Mouse (Mus musculus) liver, embryonic 13.5 days (tissue): ENCODE results near the gene Olfr1251. TPM values are rescaled to one million over a fixed set of nuclear protein-coding genes. Genes with fewer than 3 reads are reported as not detected.
"Not testable (repeated sequence)": the region's sequence is repeated elsewhere in the genome, so short reads cannot be mapped to it uniquely, and the experiment has no call there.

ENCODE experiments used
- ATAC-seq: fragments of 200-750 bp; cut with Nextera tagmentation; 2 replicates; pipeline ENCODE4 v1.8.0; 2017; ENCODE audit warnings: low read depth, mild to moderate bottlenecking, moderate number of reproducible peaks, moderate library complexity
- DNase-seq: peaks from one replicate; pipeline ENCODE4 v3.0.0; 2022
- H3K27ac ChIP-seq: fragments of 300-500 bp; sonication (generic); 2 replicates; pipeline ENCODE4 v1.5.1; 2015; ENCODE audit warnings: moderate library complexity, mild to moderate bottlenecking, inconsistent platforms
- H3K27me3 ChIP-seq: fragments of 300-500 bp; sonication (generic); 2 replicates; pipeline ENCODE4 v1.6.1; 2015; ENCODE audit warnings: mild to moderate bottlenecking, inconsistent platforms
- H3K36me3 ChIP-seq: fragments of 300-500 bp; sonication (generic); 2 replicates; pipeline ENCODE4 v1.6.1; 2015; ENCODE audit warnings: mild to moderate bottlenecking, inconsistent platforms
- H3K4me1 ChIP-seq: fragments of 300-500 bp; sonication (generic); replicated peaks from 2 replicates; pipeline ENCODE4 v1.6.1; 2015; ENCODE audit warnings: inconsistent platforms
- H3K4me2 ChIP-seq: fragments of 300-500 bp; sonication (generic); 2 replicates; pipeline ENCODE4 v1.6.1; 2015; ENCODE audit warnings: inconsistent platforms, mild to moderate bottlenecking, moderate library complexity
- H3K4me3 ChIP-seq: fragments of 300-500 bp; sonication (generic); replicated peaks from 2 replicates; pipeline ENCODE4 v1.5.1; 2015; ENCODE audit warnings: mild to moderate bottlenecking, inconsistent platforms
- H3K9ac ChIP-seq: fragments of 300-500 bp; sonication (generic); 2 replicates; pipeline ENCODE4 v1.6.1; 2015; ENCODE audit warnings: mild to moderate bottlenecking, inconsistent platforms
- H3K9me3 ChIP-seq: fragments of 300-500 bp; sonication (generic); replicated peaks from 2 replicates; pipeline ENCODE4 v1.6.1; 2016; ENCODE audit warnings: inconsistent platforms
- WGBS: fragments of 180-500 bp; shearing (Covaris S2); methylation state at CpG from one replicate; pipeline ENCODE4 v1.1.7; 2015; ENCODE audit not compliant: insufficient replicate concordance; 5-methylcytosine and 5-hydroxymethylcytosine counted together
- polyA plus RNA-seq: library from polyadenylated mRNA; unstranded; fragments of >200 nt; fragmentation: Nextera tagmentation; extraction: Ambion mirVana; gene quantifications from 2 replicates; pipeline ENCODE4 v1.2.1, GENCODE M21; 2015

The Olfr1251 gene
- polyA plus RNA-seq = not detected in 2 replicates

DNA sequence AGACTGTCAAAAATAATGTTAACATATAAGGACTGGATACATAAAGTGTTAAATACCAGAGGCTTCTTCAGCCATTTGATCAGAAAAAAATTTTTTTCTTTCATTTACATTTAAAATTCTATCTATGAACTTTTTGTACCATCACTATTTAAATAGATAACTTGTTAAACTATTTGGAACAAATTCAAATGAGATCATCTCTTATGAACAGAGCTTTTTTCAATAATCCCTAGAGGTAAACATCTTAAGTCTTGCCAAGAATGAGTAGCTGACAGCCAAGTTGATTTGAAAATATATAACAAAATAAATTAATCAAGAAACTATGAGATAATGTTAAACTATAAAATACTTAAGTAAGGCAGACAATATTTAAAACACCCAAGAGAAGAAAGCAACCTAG, at the start of gene Olfr1251:
Gene Olfr1251, minus strand, starts transcription at position 101 of the 400 bp plus-strand sequence.
- no peak within 1 kb of the TSS for H3K27ac ChIP-seq
- no peaks in the 10 kb centered on the region for H3K9me3 ChIP-seq
- no peak within 1 kb of the TSS for H3K4me2 ChIP-seq
- no peak for DNase-seq
- no peaks in the 10 kb centered on the region for H3K36me3 ChIP-seq
- H3K4me3 ChIP-seq = no peak within 1 kb of the TSS
- H3K4me1 ChIP-seq = no peaks in the 10 kb centered on the region
- no peak for ATAC-seq
- H3K9ac ChIP-seq = no peak within 1 kb of the TSS
- no peaks in the 10 kb centered on the region for H3K27me3 ChIP-seq

DNA sequence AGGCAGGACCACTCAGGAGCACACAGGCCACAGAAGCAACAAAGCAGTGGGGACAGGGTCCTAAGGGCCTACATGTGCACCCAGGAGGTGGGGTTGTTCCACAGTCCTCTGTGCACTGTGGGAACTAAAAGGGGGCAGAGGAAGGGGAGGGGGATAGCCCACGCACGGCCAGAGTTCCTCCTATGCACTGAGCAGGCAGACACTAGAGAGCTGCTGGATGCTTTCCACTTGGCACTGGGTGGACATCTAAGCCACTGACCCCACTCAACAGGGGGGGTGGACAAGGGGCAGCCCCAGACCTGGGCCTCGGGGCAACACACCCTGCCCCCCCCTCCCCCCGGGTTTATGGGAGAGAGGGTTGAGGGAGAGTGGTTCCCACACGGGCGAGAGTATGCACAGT, 20.2 kb upstream of the Olfr1251 start:
- Histone ChIP-seq H3K4me1 (no peaks in the 10 kb centered on the region), H3K9ac (no peak overlapping the region), H3K4me3 (no peak overlapping the region), H3K9me3 (no peaks in the 10 kb centered on the region), H3K4me2 (no peak overlapping the region), H3K27ac (no peak overlapping the region), H3K27me3 (no peaks in the 10 kb centered on the region), H3K36me3 (no peaks in the 10 kb centered on the region)
- WGBS = 68% methylated on average over 6 of the region's 6 CpGs
- no peak for ATAC-seq
- no peak for DNase-seq

DNA sequence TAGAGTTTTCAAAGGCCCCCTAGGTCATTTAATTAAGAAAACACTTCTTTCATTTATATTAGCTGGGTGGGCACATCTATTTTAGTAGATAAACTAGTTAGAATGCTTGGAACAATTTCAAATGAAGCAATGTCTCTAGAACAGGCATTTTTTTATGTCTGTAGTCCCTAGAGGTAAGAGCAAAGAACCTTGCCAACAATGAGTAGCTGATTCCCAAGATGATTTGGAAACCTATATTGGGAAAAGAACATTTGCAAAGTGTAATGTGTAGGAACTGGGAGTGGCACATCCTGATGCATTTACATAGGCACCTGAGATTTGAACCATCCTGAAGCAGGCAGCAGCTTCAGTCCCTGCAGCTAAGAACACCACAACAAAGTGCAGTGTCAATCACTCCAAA, 10.4 kb downstream of the Olfr1251 start, which contains the start of gene Olfr1250:
Gene Olfr1250, minus strand, starts transcription at position 101 of the 400 bp plus-strand sequence.
- H3K4me2 ChIP-seq = no peak within 1 kb of the TSS
- no peak for DNase-seq

DNA sequence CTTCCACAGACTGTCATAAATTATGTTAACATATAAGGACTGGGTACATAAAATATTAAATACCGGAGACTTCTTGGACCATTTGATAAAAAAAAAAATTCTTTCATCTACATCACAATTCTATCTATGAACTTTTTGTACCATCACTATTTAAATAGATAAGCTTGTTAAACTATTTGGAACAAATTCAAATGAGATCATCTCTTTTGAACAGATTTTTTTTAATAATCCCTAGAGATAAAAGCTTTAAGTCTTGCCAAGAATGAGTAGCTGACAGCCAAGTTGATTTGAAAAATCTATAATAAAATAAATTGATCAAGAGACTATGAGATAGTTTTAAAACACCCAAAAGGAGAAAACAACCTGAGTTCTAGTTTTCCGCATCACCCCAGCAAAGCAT, 36.9 kb downstream of the Olfr1251 start, which contains the start of gene Olfr1249:
Gene Olfr1249, minus strand, starts transcription at position 101 of the 400 bp plus-strand sequence.
- Histone ChIP-seq H3K9me3 (no peaks in the 10 kb centered on the region), H3K9ac (no peak within 1 kb of the TSS), H3K36me3 (no peaks in the 10 kb centered on the region), H3K27me3 (no peaks in the 10 kb centered on the region), H3K4me3 (no peak within 1 kb of the TSS), H3K27ac (no peak within 1 kb of the TSS), H3K4me2 (no peak within 1 kb of the TSS), H3K4me1 (no peaks in the 10 kb centered on the region)
- DNase-seq (no peak), ATAC-seq (no peak)
- 77% methylated on average over 2 of the region's 2 CpGs for WGBS

More for the DNA sequence above, 10.4 kb downstream of the Olfr1251 start, which contains the start of gene Olfr1250:
- H3K9me3 ChIP-seq = no peaks in the 10 kb centered on the region
- no peaks in the 10 kb centered on the region for H3K27me3 ChIP-seq
- H3K4me1 ChIP-seq = no peaks in the 10 kb centered on the region
- ATAC-seq = no peak
- no peak within 1 kb of the TSS for H3K27ac ChIP-seq
- no peak within 1 kb of the TSS for H3K9ac ChIP-seq
- no peak within 1 kb of the TSS for H3K4me3 ChIP-seq
- H3K36me3 ChIP-seq = no peaks in the 10 kb centered on the region

DNA sequence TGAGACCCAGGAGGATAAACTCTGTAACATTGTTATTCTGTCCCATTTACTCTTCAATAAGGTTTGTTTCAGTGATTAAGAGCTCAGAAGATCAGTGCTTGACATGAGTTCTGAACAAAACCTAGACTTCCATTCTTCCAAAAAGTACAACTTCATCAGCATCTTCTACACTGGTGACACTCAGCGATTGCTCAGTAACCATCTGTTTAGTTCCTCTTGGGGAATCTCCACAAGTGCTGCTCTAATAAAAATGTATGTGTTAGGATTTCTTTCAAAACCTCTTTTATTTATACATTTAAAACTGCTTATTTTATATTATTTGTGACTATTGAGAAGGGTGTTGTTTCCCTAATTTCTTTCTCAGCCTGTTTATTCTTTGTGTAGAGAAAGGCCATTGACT, 53.6 kb downstream of the Olfr1251 start, which contains the start of gene Olfr1248:
Gene Olfr1248, minus strand, starts transcription at position 101 of the 400 bp plus-strand sequence.
- H3K9me3 ChIP-seq, H3K27me3 ChIP-seq, H3K27ac ChIP-seq, H3K9ac ChIP-seq, H3K36me3 ChIP-seq, ATAC-seq, H3K4me3 ChIP-seq, DNase-seq, H3K4me1 ChIP-seq, H3K4me2 ChIP-seq: not testable (repeated sequence)
- WGBS = 68% methylated on average over 1 of the region's 1 CpGs

Other genes with a start within 250 kb of the Olfr1251 start
- gene Olfr1240, start 228.9 kb downstream of the Olfr1251 start, polyA plus RNA-seq = not detected in 2 replicates
- not detected in 2 replicates for gene Olfr1241, start 184.8 kb downstream of the Olfr1251 start, polyA plus RNA-seq
- gene Olfr1242, start 173.6 kb downstream of the Olfr1251 start, polyA plus RNA-seq = not detected in 2 replicates
- not detected in 2 replicates for gene Olfr1243, start 140.4 kb downstream of the Olfr1251 start, polyA plus RNA-seq
- gene Olfr1245, start 93.5 kb downstream of the Olfr1251 start, polyA plus RNA-seq = not detected in 2 replicates
- not detected in 2 replicates for gene Olfr1246, start 78.8 kb downstream of the Olfr1251 start, polyA plus RNA-seq
- gene Olfr1247, start 57.8 kb downstream of the Olfr1251 start, polyA plus RNA-seq = not detected in 2 replicates
- gene Olfr1248, start 53.7 kb downstream of the Olfr1251 start, polyA plus RNA-seq = not detected in 2 replicates
- not detected in 2 replicates for gene Olfr1249, start 37.0 kb downstream of the Olfr1251 start, polyA plus RNA-seq
- not detected in 2 replicates for gene Olfr1250, start 10.5 kb downstream of the Olfr1251 start, polyA plus RNA-seq
- gene Olfr1252, start 53.1 kb upstream of the Olfr1251 start, polyA plus RNA-seq = not detected in 2 replicates
- not detected in 2 replicates for gene Olfr1253, start 85.2 kb upstream of the Olfr1251 start, polyA plus RNA-seq
- gene Olfr1254, start 121.7 kb upstream of the Olfr1251 start, polyA plus RNA-seq = not detected in 2 replicates
- not detected in 2 replicates for gene Olfr1255, start 140.1 kb upstream of the Olfr1251 start, polyA plus RNA-seq
- gene Olfr1256, start 169.6 kb upstream of the Olfr1251 start, polyA plus RNA-seq = not detected in 2 replicates
- gene Olfr48, start 176.3 kb upstream of the Olfr1251 start, polyA plus RNA-seq = not detected in 2 replicates
- not detected in 2 replicates for gene Olfr1257, start 206.5 kb upstream of the Olfr1251 start, polyA plus RNA-seq